Mouse (Mus musculus) central nervous system, embryonic 11.5 days (tissue): ENCODE measurements around the gene Gm38394. TPM values are rescaled to one million over a fixed set of nuclear protein-coding genes. Genes with fewer than 3 reads are reported as not detected.

ENCODE experiments used
- polyA plus RNA-seq: library from polyadenylated mRNA; depleted of rRNA; stranded (reverse); fragments of >200 nt; gene quantifications from 2 replicates; pipeline ENCODE4 v1.2.3, GENCODE M21; 2012; rRNA removed

Gm38394 gene
- 6.8 and 9.7 TPM in 2 replicates for polyA plus RNA-seq

GRCm38 (mm10) chr1:133661203-133661933 is at the start of gene Gm38394:
TSS of gene Gm38394 (minus strand) at chr1:133661318.

GRCm38 (mm10) chr1:133689897-133690296 is 28.8 kb upstream of the Gm38394 start, which contains the start of gene Lax1:
TSS of gene Lax1 (minus strand) at chr1:133690108.

GRCm38 (mm10) chr1:133660466-133661202 is 484 bp downstream of the Gm38394 start, which contains the start of gene Zbed6:
TSS of gene Zbed6 (minus strand) at chr1:133660885.

GRCm38 (mm10) chr1:133609771-133610502 is 51.2 kb downstream of the Gm38394 start, which contains the start of gene Snrpe:
TSS of gene Snrpe (minus strand) at chr1:133610291.

Other genes with a start within 250 kb of the Gm38394 start
- 54.2 and 104 TPM in 2 replicates for gene Sox13, start 236.9 kb downstream of the Gm38394 start, polyA plus RNA-seq
- 479 and 624 TPM in 2 replicates for gene Snrpe, start 51.0 kb downstream of the Gm38394 start, polyA plus RNA-seq
- gene Zbed6, start 433 bp downstream of the Gm38394 start, polyA plus RNA-seq, result 5.8 and 8.2 TPM in 2 replicates
- gene Lax1, start 28.8 kb upstream of the Gm38394 start, polyA plus RNA-seq, result 0.57 and 0.58 TPM in 2 replicates
- 9.5 and 14.1 TPM in 2 replicates for gene Atp2b4, start 139.7 kb upstream of the Gm38394 start, polyA plus RNA-seq
- 3.9 and 4.7 TPM in 2 replicates for gene Optc, start 246.7 kb upstream of the Gm38394 start, polyA plus RNA-seq